ENCODE assay signal across 12 mouse cellular contexts in genomic region chr2:33717821-33718351, GRCm38 (mm10).
DNase-seq lines count a peak whose midpoint lies in the region; ATAC-seq lines count a peak whose summit lies in the region.
"Had no signal": no experiment of that assay in that cellular context is flagged by ENCODE, and none has a peak within 500 bp of the region (broad histone marks: within the 10 kb centered on the region; RNA-seq: fewer than 3 reads in every experiment).

No protein-coding gene starts in this region.

- no peak overlapping the region for H3K9ac ChIP-seq in kidney, embryonic 15.5 days
- H3K9ac ChIP-seq in forebrain, embryonic 14.5 days (ENCODE audit: low read length), result 0 out of 2 replicates have a peak overlapping the region, but pooled peaks have one; percentile 17
- H3K9ac ChIP-seq in midbrain, embryonic 13.5 days (replicated peaks), result no peak overlapping the region; the same call in 1 of the 2 replicates

- H3K27me3 ChIP-seq in kidney, embryonic 15.5 days, result peaks cover 72% of the 10 kb centered on the region
- peaks cover 8% of the 10 kb centered on the region; the same call in 1 of the 2 replicates for H3K27me3 ChIP-seq in forebrain, embryonic 14.5 days (replicated peaks; ENCODE audit: control insufficient read depth, insufficient read depth, low read length)
- peaks cover 25% of the 10 kb centered on the region for H3K27me3 ChIP-seq in midbrain, embryonic 13.5 days

- no peak for ATAC-seq in kidney, embryonic 15.5 days (replicated peaks; ENCODE audit: low FRiP score)
- ATAC-seq in forebrain, embryonic 14.5 days, result no peak
- no peak; the same call in 1 of the 2 replicates for ATAC-seq in midbrain, embryonic 13.5 days
- ATAC-seq: inflammation-experienced regulatory T-cells, adult 6 months had no signal

- H3K9me3 ChIP-seq in kidney, embryonic 15.5 days (replicated peaks), result no peaks in the 10 kb centered on the region
- H3K9me3 ChIP-seq in forebrain, embryonic 14.5 days (replicated peaks; ENCODE audit: control insufficient read depth, low read length), result no peaks in the 10 kb centered on the region
- no peaks in the 10 kb centered on the region for H3K9me3 ChIP-seq in midbrain, embryonic 13.5 days

- no peaks in the 10 kb centered on the region for H3K36me3 ChIP-seq in kidney, embryonic 15.5 days
- H3K36me3 ChIP-seq in forebrain, embryonic 14.5 days (ENCODE audit: control insufficient read depth, insufficient read depth, low read length), result no peaks in the 10 kb centered on the region
- H3K36me3 ChIP-seq in midbrain, embryonic 13.5 days, result no peaks in the 10 kb centered on the region

- 4% methylated on average over 21 of the region's 21 CpGs for WGBS in kidney, embryonic 15.5 days
- 12% methylated on average over 21 of the region's 21 CpGs for WGBS in forebrain, embryonic 14.5 days
- 9% methylated on average over 21 of the region's 21 CpGs for WGBS in midbrain, embryonic 13.5 days

- H3K4me1 ChIP-seq in kidney, embryonic 15.5 days, result peaks cover 50% of the 10 kb centered on the region
- peaks cover 36% of the 10 kb centered on the region for H3K4me1 ChIP-seq in forebrain, embryonic 14.5 days (ENCODE audit: control insufficient read depth, insufficient read depth, low read length)
- peaks cover 73% of the 10 kb centered on the region for H3K4me1 ChIP-seq in midbrain, embryonic 13.5 days (replicated peaks)

- H3K27ac ChIP-seq in kidney, embryonic 15.5 days, result no peak overlapping the region
- H3K27ac ChIP-seq in forebrain, embryonic 14.5 days (ENCODE audit: low read depth, low read length), result no peak overlapping the region
- H3K27ac ChIP-seq in midbrain, embryonic 13.5 days, result 0 out of 2 replicates have a peak overlapping the region, but pooled peaks have one; percentile 39

- H3K4me2 ChIP-seq in kidney, embryonic 15.5 days, result peak overlapping the region; percentile 48
- H3K4me2 ChIP-seq in forebrain, embryonic 14.5 days (ENCODE audit: low read length), result peak overlapping the region; percentile 20; the same call in 1 of the 2 replicates
- H3K4me2 ChIP-seq in midbrain, embryonic 13.5 days (replicated peaks), result peak overlapping the region; percentile 40
- H3K4me2 ChIP-seq: liver, embryonic 11.5 days had no signal

- no peak for DNase-seq in kidney, adult 18-20 months
- DNase-seq in adipocyte (ENCODE audit: low spot score), result peak; percentile 21
- DNase-seq in forebrain, embryonic 14.5 days (ENCODE audit: low spot score), result no peak
- DNase-seq in thymus, postnatal 4 days, result no peak
- no peak for DNase-seq in left cerebral cortex, adult 8-10 months (ENCODE audit: low spot score in 2 of 2)
- DNase-seq in kidney, postnatal 25 days, result no peak
- DNase-seq: spleen, adult 18-20 months had no signal

- H3K4me3 ChIP-seq in kidney, embryonic 15.5 days (replicated peaks), result no peak overlapping the region
- H3K4me3 ChIP-seq in forebrain, embryonic 14.5 days (ENCODE audit: low read depth, low read length), result no peak overlapping the region
- H3K4me3 ChIP-seq in midbrain, embryonic 13.5 days (replicated peaks), result no peak overlapping the region
- H3K4me3 ChIP-seq: myocyte had no signal
